Mouse (Mus musculus) kidney, postnatal 25 days (tissue): ENCODE measurements at regions not wholly inside any gene's neighbourhood (a gene's known extent, or its start where the extent isn't known, plus 50 kb on each side); places are given as distances from the start of the nearest gene placed in this dataset.
A peak's percentile ranks its signal among the peaks of the same experiment; 100 is the strongest.

Experiments used
- DNase-seq, 2 experiments: peaks; one replicate each; pipeline ENCODE4 v3.0.0; 2021; ENCODE audit warnings: mixed read lengths in 2 of 2

DNA sequence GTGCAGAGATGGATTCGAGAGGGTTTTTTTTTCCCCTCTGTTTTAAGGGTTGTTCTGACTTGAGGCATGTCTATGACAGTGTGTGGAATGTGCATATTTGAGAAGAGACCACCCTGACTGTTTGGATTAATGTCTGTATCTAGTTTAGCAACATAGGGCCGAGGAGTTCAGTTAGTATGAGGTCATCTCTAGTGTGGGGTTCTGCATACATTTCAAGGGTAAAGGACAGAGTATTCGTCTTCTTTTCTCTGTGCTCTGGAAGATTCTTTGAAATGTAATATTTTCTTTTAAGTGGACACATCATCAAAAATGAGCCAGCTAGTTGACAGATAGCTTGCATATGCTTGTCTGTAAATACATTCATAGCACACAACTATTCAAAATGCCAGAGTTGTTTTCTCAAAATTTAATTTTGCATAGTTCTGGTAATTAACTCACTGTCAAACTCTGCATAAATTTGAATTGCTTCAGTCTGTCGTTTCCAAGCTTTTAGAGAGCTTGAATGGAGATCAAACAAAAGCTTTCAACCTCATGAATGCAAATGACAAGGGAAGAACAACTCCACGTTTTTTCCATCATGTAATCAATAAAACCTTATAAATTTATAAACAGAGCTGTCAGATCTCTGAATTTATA is 415.5 kb downstream of the Adamts20 start:
- DNase-seq, result no peak

DNA sequence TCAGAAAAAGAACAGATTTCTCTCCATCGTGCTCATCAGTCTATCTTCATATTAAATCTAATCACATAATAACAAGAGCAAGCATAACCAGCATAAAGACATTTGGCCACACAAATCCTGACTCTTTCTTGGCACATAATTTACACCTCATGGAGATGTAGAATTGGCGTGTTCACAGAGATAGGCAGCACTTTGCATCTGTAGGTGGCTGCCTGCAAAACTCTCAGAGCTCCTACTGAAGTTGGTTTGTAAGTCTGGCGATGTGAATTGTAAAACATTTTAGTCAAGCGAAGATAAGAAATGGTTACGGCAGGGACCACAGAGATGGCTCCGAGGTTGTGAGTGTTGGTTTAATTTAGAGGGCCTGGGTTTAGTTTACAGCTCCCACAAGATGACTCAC is 419.0 kb downstream of the Adamts20 start:
- no peak for DNase-seq

DNA sequence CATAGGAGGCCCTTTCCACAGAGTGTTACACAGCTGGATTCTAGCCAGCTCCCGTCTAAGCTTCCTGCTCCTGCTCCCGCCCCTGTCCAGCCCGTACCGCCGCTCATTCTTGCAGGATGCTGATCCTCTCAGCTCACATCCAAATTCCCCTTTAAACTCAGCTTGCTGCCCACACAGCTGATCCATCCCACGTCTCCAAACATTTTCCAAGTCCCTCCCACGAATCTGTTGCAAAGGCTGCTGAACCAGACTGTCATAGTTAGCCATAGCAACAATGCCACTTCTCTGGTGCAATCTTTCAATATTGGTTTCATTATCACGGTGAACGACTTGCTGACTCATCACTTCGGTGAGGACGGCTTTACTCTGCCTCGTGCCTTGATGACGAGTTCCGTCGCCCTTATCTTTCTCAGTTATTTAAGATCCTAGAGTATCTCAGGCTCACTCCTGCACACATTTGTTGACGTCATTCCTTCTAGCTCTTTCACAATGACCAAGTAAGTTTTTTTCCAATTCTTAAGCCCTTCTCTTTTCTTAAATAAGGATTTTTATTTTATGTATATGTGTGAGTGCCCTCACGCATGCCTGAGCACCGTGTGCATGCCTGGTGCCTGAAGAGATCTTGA is 420.0 kb downstream of the Adamts20 start:
- DNase-seq, result peak in 1 of 2 experiments; percentile 19

DNA sequence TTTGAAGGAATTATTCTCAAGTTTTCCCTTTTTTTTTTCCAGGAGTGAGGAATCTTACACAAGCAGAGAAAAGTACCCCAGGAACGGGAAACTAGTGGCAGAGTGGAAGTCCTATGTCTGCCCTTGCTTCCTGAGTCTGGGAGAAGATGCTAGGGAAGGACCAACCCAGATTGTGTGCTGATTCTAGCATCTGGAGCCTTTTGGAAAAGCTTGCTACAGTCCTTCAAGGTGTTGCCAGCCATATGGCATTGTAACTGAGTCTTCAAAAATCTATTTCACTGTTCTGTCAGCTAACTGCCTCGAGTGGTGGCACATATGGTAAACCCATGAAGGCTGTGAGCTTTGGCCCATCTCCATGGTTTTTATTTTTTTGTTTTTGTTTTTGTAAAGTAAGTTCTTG is 432.3 kb downstream of the Adamts20 start:
- no peak for DNase-seq

DNA sequence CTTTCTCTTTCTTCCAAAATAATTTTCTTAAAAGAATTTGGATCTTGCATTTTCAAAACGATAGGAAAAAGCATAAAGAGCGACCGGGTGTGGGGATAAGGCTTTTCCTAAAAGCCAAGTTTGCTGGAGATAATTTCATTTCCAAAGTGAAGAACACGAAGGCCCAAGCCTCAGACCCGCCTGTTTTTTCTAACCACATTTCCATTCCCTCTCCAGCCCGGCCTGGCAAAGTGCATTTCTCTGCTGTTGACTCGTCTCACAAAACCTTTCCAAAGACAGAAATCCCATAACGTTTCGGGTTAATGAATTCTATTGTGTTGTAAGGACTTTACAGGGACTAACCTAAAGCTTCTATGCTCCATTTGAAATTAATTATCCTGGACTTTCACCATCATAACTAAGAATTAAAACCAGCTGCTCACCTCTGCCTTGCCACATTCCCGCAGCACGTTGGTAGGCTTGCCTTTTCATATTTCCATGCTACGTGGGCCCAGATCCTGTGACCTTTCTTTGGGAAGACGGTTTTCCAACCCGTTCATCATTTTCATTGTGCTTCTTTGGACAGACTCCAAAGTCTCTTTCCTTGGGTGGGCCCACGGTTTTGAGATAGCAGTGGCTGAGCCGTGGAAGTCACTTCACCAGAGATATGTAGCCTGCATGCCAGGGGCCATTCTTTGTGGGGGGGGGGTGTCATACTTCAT is 430.5 kb upstream of the Prickle1 start:
- DNase-seq, result no peak

DNA sequence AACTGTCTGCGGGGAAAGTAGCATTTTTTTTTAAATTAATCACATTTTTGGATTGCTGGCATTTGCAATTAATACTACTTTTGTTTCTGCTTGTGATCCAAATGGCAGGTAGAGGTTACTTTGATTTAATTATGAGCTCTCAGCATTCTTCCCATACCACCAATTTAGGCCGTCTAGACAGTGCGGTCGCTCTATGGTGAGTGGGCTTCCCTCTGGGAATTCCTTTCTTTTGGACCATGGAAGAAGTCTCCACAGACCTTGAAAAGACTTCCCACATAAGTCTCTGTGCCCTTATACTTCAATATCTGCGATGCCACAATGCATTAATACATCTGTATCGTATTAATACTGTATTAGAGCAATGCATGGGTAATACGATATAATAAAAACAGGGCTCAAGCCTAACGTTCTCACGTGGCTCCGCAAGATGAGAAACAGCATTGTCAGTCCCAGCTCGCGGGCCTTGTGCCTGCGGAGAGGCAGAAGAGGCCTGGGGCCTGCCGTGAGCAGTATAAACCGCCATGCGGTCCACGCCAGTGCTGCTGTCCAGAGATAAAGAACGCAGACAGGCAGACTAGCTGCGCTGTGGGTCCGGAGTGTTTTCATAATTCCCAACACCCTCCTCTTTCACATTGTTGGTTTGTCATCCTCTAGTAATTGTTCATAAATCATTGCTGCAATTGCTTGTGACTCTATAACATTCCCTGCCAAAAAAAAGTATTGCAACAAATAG is 429.7 kb upstream of the Prickle1 start:
- DNase-seq, result peak in 1 of 2 experiments; percentile 33

DNA sequence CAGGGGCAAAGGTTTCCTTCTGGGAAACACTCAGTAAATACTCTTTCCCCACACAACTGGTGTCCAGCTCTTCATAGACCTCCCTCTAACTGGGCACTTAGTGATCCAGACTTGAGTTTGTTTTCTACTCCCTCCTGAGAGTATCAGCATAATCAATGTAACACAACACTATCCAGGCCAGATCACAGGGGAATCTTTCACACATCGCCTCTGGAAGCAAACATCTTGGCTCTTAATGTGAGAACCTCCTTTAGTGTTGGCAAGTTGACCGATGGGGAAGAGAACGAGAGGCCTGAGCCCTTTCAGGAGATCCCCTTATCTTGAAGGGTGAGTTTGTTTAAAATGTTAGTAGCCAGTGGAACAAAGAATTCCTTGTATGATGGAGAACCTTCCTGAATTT is 429.1 kb upstream of the Prickle1 start:
- DNase-seq, result no peak

DNA sequence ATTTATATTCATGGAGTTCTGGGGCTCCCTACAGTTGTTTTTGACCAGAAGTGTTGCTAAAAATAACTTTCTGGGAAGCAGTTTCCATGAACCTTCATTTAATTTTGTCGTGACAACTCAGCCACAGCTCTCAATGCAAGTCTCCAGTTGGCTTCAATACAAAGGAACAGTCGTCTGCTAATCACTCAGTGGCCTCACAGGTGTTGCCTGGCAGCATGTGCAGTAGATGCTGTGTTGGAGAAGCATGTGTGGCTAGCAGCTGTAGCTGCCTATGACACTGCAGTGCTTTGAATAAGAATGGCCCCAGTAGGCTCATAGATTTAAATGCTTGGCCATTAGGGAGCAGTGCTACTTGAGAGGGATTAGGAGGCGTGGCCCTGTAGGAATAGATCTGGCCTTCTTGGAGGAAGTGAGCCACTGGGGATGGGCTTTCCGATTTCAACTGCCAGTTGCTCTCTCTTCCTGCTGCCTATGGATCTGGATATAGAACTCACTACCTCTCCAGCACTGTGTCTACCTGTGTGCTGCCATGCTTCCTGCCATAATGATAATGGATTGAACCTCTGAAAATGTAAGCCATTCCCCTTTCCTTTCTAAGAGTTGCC is 428.5 kb upstream of the Prickle1 start:
- no peak for DNase-seq

DNA sequence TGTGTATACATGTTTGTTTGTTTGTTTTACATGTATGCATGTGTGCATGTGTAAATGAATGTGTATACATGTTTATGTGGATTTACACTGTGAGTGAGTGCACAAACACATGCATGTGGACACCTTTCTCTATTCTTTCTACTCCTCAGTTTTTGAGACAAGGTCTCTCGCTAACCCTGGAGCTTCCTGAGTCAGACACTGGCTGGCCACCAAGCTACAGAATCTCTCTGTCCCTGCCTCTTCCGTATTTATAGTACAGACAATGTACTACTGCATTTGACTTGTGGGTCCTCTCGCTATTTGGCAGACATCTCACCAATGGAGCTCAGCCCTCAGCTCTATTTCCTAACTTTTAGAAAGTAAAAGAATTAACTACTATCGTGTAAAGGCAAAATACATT is 427.8 kb upstream of the Prickle1 start:
- DNase-seq, result no peak

DNA sequence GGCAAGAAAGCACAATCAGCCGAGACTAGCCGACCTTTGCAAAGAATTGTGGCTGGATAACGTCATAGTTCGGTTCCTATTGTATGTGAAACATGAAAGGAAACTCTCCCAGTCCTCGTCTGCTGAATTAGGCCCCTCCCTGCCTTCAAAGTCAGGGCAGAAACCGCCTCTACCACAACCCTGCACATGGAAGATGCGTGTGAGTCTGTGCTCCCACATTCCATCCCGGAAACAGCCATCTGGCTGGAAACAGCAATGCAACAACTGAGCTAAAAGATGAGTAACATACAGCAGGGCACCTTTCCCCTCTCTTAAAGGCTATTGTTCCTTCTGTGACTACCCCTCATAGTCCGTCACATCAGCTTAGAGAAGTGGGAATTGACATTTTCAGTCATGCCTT is 422.1 kb upstream of the Prickle1 start:
- DNase-seq, result no peak

DNA sequence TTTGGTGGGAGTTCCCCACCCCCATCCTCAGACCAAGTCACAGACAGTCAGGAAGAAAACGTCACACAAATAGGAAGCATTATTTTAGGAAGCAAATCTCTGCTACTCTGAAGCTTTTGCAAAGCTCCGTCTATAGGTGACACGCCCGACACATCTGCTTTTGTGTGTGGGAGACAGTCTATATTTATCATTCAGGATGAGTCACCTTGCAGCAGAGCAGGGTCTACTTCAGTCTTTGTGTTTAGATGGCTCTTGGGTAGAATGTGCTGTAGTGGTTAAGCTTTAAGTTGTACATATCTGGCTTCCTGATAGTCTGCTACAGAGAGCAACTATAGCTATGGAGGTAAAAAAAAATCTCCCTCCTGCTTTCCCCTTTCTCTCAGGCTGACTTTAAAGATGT is 415.8 kb upstream of the Prickle1 start:
- DNase-seq, result no peak

DNA sequence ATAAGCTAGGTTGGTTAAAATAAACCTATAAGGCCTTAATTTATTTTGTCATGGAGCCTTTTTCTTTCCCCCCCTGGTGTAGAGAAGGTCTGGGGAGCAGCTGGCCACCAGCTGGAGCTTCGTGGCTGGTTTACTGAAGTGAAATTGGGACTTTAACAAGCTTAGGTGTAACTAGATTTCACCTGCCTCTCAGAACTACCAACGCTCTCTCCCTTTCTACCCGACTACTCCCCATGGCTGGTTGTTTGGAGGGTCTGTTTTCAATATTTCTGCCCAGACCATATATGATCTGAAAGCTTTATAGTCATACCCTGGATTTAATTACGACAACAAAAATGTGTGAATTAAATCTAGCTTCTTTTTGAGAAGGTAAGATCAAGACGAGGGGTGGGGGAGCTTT is 410.4 kb upstream of the Prickle1 start:
- DNase-seq, result no peak

DNA sequence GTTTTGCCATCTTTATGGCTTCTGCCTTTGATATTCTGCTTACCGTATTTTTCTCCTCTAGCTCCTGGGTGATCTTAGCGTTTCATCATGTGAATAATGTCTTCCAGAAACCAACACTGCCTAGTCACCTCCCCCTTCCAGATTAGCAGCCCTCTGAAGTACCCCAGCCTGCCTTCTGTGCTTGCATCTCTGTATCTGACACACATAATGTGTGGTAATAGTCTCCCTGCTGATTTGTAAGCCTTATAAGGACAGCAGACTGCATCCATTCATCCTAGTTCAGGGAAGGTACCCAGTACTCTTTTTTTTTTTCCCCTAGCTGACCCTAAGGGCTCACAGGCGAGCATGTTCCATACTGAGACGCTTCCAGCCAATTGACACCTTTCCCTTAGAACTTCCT is 409.2 kb upstream of the Prickle1 start:
- no peak for DNase-seq

DNA sequence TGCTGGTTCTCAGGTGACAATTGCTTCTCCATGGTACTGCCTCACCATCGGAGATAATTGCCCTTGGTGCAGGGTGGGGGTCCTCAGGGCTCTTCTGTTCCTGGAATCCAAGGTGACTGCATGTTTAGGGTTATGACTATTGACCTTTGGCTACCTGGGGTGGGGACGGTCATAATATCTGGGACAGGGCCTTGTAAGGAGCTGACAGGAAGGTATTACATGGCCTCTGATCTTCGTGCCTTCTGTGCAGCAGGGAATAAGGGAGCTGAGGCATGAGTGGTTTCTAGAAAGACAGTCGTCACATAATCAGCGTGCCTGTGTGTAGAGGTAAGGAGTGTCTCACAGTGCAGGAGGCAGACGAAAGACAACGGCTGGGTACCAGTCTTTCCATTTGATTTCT is 407.5 kb upstream of the Prickle1 start:
- no peak for DNase-seq

DNA sequence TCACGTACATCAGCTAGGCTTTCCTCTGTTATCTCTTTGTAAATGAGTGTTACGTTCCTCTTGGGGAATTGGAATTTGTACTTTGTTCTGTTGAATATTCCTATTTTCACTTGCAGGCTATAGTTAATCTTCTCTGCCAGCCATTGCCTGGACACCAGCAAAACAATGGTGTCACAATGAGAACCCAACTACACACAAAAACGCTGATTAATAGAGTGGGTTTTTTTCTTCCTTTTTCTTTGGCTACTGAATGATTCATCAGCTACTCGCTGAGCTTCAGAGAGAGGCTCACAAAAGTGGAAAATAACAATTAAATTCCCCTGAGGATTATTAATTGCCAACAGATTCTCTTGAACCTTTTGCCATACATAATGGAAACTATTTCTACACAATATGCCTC is 398.9 kb upstream of the Prickle1 start:
- DNase-seq, result no peak

DNA sequence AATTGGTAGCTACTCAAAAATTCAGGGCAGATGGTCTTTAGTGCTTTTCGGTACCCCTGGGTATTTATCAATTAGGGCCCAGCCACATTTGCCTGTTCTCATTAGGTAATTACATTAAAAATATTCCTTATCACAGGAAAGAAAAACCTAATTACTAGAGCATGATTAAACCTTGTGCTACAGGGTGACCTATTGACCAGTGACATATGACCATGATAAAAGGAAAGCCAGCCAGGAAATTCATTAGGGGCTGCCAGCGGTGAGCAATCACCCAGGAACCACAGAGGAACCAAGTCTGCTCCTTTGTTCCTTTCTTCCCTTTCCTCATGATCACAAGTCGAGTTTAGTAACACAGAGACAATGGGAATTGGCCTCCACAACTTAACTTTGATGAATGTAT is 394.4 kb upstream of the Prickle1 start:
- no peak for DNase-seq

DNA sequence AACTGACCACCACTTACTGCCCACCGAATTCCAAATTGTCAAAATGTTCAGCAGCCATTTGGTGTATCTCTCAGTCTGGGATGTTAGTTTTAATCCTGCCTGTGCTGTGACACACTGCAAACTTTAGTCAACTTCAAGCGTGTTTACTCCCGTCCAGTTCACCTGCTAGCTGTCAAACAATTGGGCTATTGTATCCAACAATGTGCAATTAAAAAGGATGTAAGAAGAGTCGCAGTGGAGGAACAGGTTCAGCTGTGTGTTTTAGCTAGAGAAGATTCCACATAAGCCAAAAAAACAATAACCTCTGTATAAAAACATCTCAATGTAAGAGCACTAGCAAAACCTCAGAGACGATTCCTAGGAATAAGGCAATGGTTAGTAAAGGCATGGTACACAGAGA is 392.7 kb upstream of the Prickle1 start:
- no peak for DNase-seq

DNA sequence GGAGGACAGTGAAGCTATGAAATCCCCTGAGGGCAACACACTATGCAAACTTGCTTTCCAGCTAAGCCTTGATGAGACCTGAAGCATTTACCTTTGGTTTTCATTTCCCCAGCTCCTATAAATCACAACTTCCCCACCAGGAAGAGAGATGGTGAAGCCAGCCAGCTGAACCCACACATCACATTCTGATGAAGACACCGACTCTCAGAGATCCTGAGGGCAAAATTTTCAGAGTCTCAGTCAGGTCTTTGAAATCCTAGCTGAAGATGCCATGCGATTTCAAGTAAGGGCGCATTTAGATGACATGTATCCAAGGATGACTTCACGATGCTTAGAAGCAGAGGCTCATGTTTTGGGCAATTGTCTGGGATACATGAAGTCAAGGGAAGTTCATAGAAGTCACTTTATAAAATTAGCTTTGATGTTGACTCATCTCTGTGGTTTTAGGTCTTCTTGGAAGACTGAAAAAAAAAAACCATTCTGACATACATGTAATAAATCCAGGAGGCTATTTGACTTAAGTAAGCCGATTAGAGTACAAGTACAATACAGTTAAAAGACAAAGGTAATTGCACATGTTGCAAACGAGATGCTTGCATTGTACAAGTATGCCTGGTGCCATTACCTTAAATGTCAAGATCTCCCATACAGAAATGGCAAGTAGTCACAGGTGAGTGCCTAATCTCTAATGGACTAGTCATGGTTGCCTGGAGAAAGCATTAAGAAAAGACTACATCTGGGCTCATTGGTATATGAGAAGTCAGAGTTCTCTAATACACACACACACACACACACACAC is 391.1 kb upstream of the Prickle1 start:
- no peak for DNase-seq

DNA sequence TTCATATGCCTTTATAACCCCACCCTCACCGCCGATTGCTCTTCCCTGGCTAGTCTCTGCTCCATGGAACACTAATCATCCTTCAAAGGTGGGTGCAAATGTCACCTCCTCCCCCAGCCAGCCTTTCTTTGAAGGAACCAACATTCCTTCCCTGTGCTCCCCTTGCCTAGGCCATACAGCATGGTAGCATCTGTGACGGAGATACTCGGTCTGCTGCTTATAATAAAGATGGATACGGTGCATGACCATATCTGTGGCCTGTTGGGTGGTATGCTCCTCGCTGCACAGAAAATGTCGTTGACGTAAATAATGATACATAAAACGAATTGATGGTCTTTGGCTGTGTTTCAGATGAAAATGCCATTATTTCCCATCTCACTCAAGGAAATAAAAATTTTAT is 386.4 kb upstream of the Prickle1 start:
- DNase-seq, result no peak

DNA sequence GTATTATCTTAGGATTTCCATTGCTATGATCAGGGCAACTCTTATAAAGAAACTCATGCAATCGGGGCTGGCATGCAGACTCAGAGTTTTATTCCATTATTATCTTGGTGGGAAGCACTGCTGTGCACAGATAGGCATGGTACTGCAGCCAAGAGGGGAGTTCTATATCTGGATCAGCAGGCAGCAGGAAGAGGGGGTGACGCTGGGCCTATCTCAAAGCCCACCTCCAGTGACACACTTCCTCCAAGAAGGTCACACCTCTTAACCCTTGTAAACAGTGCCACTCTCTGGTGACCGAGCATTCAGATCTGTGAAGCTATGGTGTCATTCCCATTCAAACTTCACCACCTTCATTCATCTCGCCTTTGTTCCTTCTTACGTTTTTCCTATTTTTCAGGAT is 381.8 kb upstream of the Prickle1 start:
- no peak for DNase-seq

DNA sequence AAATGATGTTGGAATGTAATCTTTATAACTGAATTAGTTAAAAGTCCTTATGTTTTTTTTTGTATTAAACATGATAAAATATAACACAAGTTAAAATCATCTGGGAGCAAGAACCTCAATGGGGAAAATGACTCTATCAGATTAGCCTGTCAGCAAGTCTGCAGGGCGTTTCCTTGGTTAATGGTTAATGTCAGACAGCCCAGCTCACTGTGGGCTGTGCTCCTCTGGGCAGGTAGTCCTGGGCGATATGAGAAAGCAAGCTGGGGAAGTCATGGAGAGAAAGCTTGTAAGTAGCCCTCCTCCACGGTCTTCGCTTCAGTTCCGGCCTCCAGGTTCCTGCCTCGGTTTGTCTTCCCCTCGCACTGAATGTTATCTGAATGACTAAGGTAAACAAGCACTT is 379.0 kb upstream of the Prickle1 start:
- DNase-seq, result peak; percentile 32 to 54

DNA sequence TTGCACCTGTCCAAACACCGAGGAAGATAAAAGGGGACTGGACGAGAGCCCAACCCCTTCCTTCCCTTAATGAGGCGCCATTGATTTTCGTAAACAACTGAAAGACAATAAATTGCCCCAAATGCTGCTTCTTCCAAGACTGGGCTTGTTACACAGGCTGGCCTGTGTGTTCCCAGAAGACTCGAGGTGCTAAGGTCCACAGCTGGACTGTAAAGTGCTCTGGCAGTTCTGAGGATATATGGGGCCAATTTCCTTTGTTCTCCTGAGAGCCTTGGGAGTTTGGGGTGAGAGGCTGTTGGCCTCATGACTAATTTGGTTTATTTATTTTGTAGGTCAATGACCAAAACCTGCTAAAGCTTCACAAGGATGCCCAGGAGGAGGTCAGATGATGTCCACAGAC is 377.3 kb upstream of the Prickle1 start:
- DNase-seq, result no peak

DNA sequence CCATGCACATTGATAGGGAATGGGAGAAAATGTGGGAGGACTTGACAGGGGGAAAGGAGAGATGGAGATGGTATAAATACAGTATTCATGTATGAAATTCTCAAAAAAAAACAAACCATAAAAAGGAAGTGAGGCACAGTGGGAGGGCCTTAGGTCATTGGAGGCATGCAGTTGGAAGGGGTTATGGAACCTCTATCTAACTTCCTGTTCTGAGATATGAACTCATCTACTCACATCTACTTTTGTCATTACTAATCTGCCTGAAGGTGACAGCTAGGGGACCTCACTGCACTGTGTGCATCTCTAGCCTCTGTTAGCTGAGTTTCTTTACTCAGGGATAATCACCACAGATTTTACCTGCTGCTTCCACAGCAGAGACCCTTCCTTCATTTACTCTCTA is 366.3 kb upstream of the Prickle1 start:
- no peak for DNase-seq
